ENCODE assay signal across 8 mouse cellular contexts in genomic region chr5:115534290-115534731, GRCm38 (mm10). TPM values are rescaled to one million over a fixed set of nuclear protein-coding genes. Genes with fewer than 3 reads are reported as not detected.
DNase-seq lines count a peak whose midpoint lies in the region; ATAC-seq and TF ChIP-seq lines count a peak whose summit lies in the region.

No protein-coding gene starts in this region.

- H3K27me3 ChIP-seq in embryonic facial prominence, embryonic 14.5 days (replicated peaks; ENCODE audit: control insufficient read depth, insufficient read depth, low read length), result no peaks in the 10 kb centered on the region
- no peaks in the 10 kb centered on the region for H3K27me3 ChIP-seq in intestine, embryonic 15.5 days (replicated peaks)
- H3K27me3 ChIP-seq in lung, postnatal 0 days (replicated peaks; ENCODE audit: insufficient read depth, low read length), result no peaks in the 10 kb centered on the region

- H3K4me2 ChIP-seq in embryonic facial prominence, embryonic 14.5 days (ENCODE audit: low read depth, low read length), result peak overlapping the region; percentile 19
- peak overlapping the region; percentile 43 for H3K4me2 ChIP-seq in intestine, embryonic 15.5 days (replicated peaks)
- peak overlapping the region; percentile 25; the same call in 1 of the 2 replicates for H3K4me2 ChIP-seq in lung, postnatal 0 days (replicated peaks; ENCODE audit: low read depth, low read length)

- no peak overlapping the region for H3K4me3 ChIP-seq in embryonic facial prominence, embryonic 14.5 days (ENCODE audit: low read depth, low read length)
- H3K4me3 ChIP-seq in intestine, embryonic 15.5 days (replicated peaks), result no peak overlapping the region
- no peak overlapping the region for H3K4me3 ChIP-seq in lung, postnatal 0 days (ENCODE audit: low read depth, low read length)

- TF ChIP-seq EP300 in lung, postnatal 0 days (IDR thresholded peaks at IDR 0.05), result 0 out of 2 replicates have a peak, but pooled peaks have one; percentile 28

- no peaks in the 10 kb centered on the region for H3K36me3 ChIP-seq in embryonic facial prominence, embryonic 14.5 days (ENCODE audit: control insufficient read depth, insufficient read depth, low read length)
- no peaks in the 10 kb centered on the region for H3K36me3 ChIP-seq in intestine, embryonic 15.5 days
- no peaks in the 10 kb centered on the region for H3K36me3 ChIP-seq in lung, postnatal 0 days (ENCODE audit: insufficient read depth, low read length)

- H3K4me1 ChIP-seq in embryonic facial prominence, embryonic 14.5 days (ENCODE audit: control insufficient read depth, insufficient read depth, low read length), result peaks cover 70% of the 10 kb centered on the region
- peaks cover 89% of the 10 kb centered on the region for H3K4me1 ChIP-seq in intestine, embryonic 15.5 days (replicated peaks)
- peaks cover 57% of the 10 kb centered on the region for H3K4me1 ChIP-seq in lung, postnatal 0 days (ENCODE audit: insufficient read depth, low read depth, low read length)

- H3K9me3 ChIP-seq in embryonic facial prominence, embryonic 14.5 days (ENCODE audit: control insufficient read depth, low read length), result no peaks in the 10 kb centered on the region
- H3K9me3 ChIP-seq in intestine, embryonic 15.5 days, result no peaks in the 10 kb centered on the region
- H3K9me3 ChIP-seq in lung, postnatal 0 days (ENCODE audit: low read length), result no peaks in the 10 kb centered on the region

- H3K9ac ChIP-seq in embryonic facial prominence, embryonic 14.5 days (ENCODE audit: low read depth, low read length), result peak overlapping the region; percentile 38; the same call in 1 of the 2 replicates
- H3K9ac ChIP-seq in intestine, embryonic 15.5 days, result peak overlapping the region; percentile 5; the same call in 1 of the 2 replicates
- H3K9ac ChIP-seq in lung, postnatal 0 days (replicated peaks; ENCODE audit: low read depth), result no peak overlapping the region

- no peak for TF ChIP-seq CTCF in lung, postnatal 0 days (IDR thresholded peaks at IDR 0.05)

- 15% methylated on average over 15 of the region's 16 CpGs for WGBS in embryonic facial prominence, embryonic 14.5 days
- 17% methylated on average over 16 of the region's 16 CpGs for WGBS in intestine, embryonic 15.5 days
- 25% methylated on average over 15 of the region's 16 CpGs for WGBS in lung, postnatal 0 days

- peak overlapping the region; percentile 34 for H3K27ac ChIP-seq in embryonic facial prominence, embryonic 14.5 days (replicated peaks; ENCODE audit: low read depth, low read length)
- H3K27ac ChIP-seq in intestine, embryonic 15.5 days, result peak overlapping the region; percentile 73
- H3K27ac ChIP-seq in lung, postnatal 0 days (ENCODE audit: low read length), result peak overlapping the region; percentile 69

- DNase-seq in thymus, postnatal 4 days, result peak; percentile 70
- DNase-seq in thymus, postnatal 0 days (ENCODE audit: low spot score), result no peak
- DNase-seq in embryonic facial prominence, embryonic 14.5 days (ENCODE audit: low spot score), result peak; percentile 56
- DNase-seq in lung, postnatal 0 days (ENCODE audit: low spot score), result peak; percentile 48
- DNase-seq in frontal cortex, postnatal 10 days (ENCODE audit: low spot score in 2 of 2), result no peak
- no peak for DNase-seq in cerebellum, adult 11 months

- no peak for ATAC-seq in embryonic facial prominence, embryonic 14.5 days (ENCODE audit: low read depth)
- ATAC-seq in intestine, embryonic 15.5 days, result no peak
- ATAC-seq in lung, postnatal 0 days, result no peak
- no peak for ATAC-seq in inflammation-experienced regulatory T-cells, adult 6 months

RNA-seq across cellular contexts. Expression of gene Rplp0, which starts 25.0 kb away (rescaled TPM):
- polyA plus RNA-seq in thymus, postnatal 0 days (2015; fragmentation: Nextera tagmentation; extraction: Ambion mirVana), result 1,964 and 2,053 TPM in 2 replicates
- polyA plus RNA-seq in embryonic facial prominence, embryonic 14.5 days (2014; fragmentation: Nextera tagmentation; extraction: Ambion mirVana), result 1,928 and 1,996 TPM in 2 replicates
- polyA plus RNA-seq in intestine, embryonic 15.5 days (2015; fragmentation: Nextera tagmentation; extraction: Ambion mirVana), result 1,607 and 1,644 TPM in 2 replicates
- polyA plus RNA-seq in lung, postnatal 0 days (2015; fragmentation: Nextera tagmentation; extraction: Ambion mirVana), result 937 and 987 TPM in 2 replicates
- 1,000 to 10,000 TPM; 3,093 to 3,894 (median 3,885) TPM for polyA plus RNA-seq in inflammation-experienced regulatory T-cells, adult 6 months (2017; shearing (Covaris generic))

RNA-seq across cellular contexts. Expression of gene Pxn, which starts 27.8 kb away (rescaled TPM):
- polyA plus RNA-seq in thymus, postnatal 0 days (2015; fragmentation: Nextera tagmentation; extraction: Ambion mirVana), result 40.2 and 44.8 TPM in 2 replicates
- 28.6 and 28.8 TPM in 2 replicates for polyA plus RNA-seq in embryonic facial prominence, embryonic 14.5 days (2014; fragmentation: Nextera tagmentation; extraction: Ambion mirVana)
- 56.9 and 58.2 TPM in 2 replicates for polyA plus RNA-seq in intestine, embryonic 15.5 days (2015; fragmentation: Nextera tagmentation; extraction: Ambion mirVana)
- polyA plus RNA-seq in lung, postnatal 0 days (2015; fragmentation: Nextera tagmentation; extraction: Ambion mirVana), result 56.4 and 59.3 TPM in 2 replicates
- polyA plus RNA-seq in inflammation-experienced regulatory T-cells, adult 6 months (2017; shearing (Covaris generic)), result 10 to 100 TPM; 13.7 to 22.1 (median 16.7) TPM

RNA-seq across cellular contexts. Expression of gene Gcn1l1, which starts 30.7 kb away (rescaled TPM):
- 19.9 and 21.5 TPM in 2 replicates for polyA plus RNA-seq in thymus, postnatal 0 days (2015; fragmentation: Nextera tagmentation; extraction: Ambion mirVana)
- 40.3 and 41.9 TPM in 2 replicates for polyA plus RNA-seq in embryonic facial prominence, embryonic 14.5 days (2014; fragmentation: Nextera tagmentation; extraction: Ambion mirVana)
- 31.8 and 34.7 TPM in 2 replicates for polyA plus RNA-seq in intestine, embryonic 15.5 days (2015; fragmentation: Nextera tagmentation; extraction: Ambion mirVana)
- polyA plus RNA-seq in lung, postnatal 0 days (2015; fragmentation: Nextera tagmentation; extraction: Ambion mirVana), result 13.1 and 14.5 TPM in 2 replicates
- polyA plus RNA-seq in inflammation-experienced regulatory T-cells, adult 6 months (2017; shearing (Covaris generic)), result 10 to 100 TPM; 24.7 to 36.4 (median 28.6) TPM

RNA-seq across cellular contexts. Expression of gene Sirt4, which starts 49.8 kb away (rescaled TPM):
- polyA plus RNA-seq in thymus, postnatal 0 days (2015; fragmentation: Nextera tagmentation; extraction: Ambion mirVana), result 17.0 and 17.3 TPM in 2 replicates
- polyA plus RNA-seq in embryonic facial prominence, embryonic 14.5 days (2014; fragmentation: Nextera tagmentation; extraction: Ambion mirVana), result 13.9 and 20.3 TPM in 2 replicates
- 18.6 and 19.8 TPM in 2 replicates for polyA plus RNA-seq in intestine, embryonic 15.5 days (2015; fragmentation: Nextera tagmentation; extraction: Ambion mirVana)
- polyA plus RNA-seq in lung, postnatal 0 days (2015; fragmentation: Nextera tagmentation; extraction: Ambion mirVana), result 15.7 and 18.0 TPM in 2 replicates
- 10 to 100 TPM; 12.0 to 18.5 (median 14.8) TPM for polyA plus RNA-seq in inflammation-experienced regulatory T-cells, adult 6 months (2017; shearing (Covaris generic))

Comparison
In these comparisons a context has a peak if more than half of its experiments do, and no peak if none do; other contexts are left out.
1. DNase-seq: peak in thymus, postnatal 4 days (single experiment), embryonic facial prominence, embryonic 14.5 days (single experiment) and lung, postnatal 0 days (single experiment); none in thymus, postnatal 0 days (single experiment), frontal cortex, postnatal 10 days (0 of 2) and cerebellum, adult 11 months (single experiment).
2. Peak in every context shown above with its lines, with median percentiles within 50 percentile points of each other: H3K27ac ChIP-seq and H3K4me2 ChIP-seq.